Mouse (Mus musculus): ENCODE data around the gene Vps13a. TPM values are rescaled to one million over a fixed set of nuclear protein-coding genes. Genes with fewer than 3 reads are reported as not detected.

Vps13a gene
- polyA plus RNA-seq (2012; rRNA removed) = 2.3 and 2.9 TPM in 2 replicates

GRCm38 (mm10) chr19:16780790-16781384 is at the start of gene Vps13a:
Gene Vps13a, minus strand, starts transcription at chr19:16780933.
- H3K4me1 ChIP-seq (ENCODE audit: control insufficient read depth, insufficient read depth, insufficient read length) = peaks cover 7% of the 10 kb centered on the region; the same call in 1 of the 2 replicates
- H3K27ac ChIP-seq (ENCODE audit: insufficient read depth, low read length) = peak within 1 kb of the TSS; percentile 69
- no peaks in the 10 kb centered on the region for H3K36me3 ChIP-seq (ENCODE audit: control insufficient read depth, insufficient read depth, low read length)
- H3K4me3 ChIP-seq (ENCODE audit: extremely low read depth, insufficient read depth, insufficient read length) = peak within 1 kb of the TSS; percentile 94
- DNase-seq (ENCODE audit: low read depth in 1 of 2, low spot score in 2 of 2) = peak; percentile 89 to 91
- under 1% methylated on average over 67 of the region's 67 CpGs for WGBS
- H3K27me3 ChIP-seq (ENCODE audit: control insufficient read depth, insufficient read depth, low read length) = no peaks in the 10 kb centered on the region
- TF ChIP-seq POLR2A (IDR thresholded peaks at IDR 0.05; ENCODE audit: low read depth, low read length) = peak; percentile 59
- TF ChIP-seq CTCF (IDR thresholded peaks at IDR 0.05; ENCODE audit: extremely low read depth, insufficient read depth, insufficient read length, insufficient replicate concordance) = no peak

- H3K27me3 ChIP-seq (ENCODE audit: control insufficient read depth, insufficient read depth, low read length) = no peaks in the 10 kb centered on the region
- H3K4me3 ChIP-seq (ENCODE audit: extremely low read depth, insufficient read depth, insufficient read length) = no peak overlapping the region
- WGBS = 9% methylated on average over 5 of the region's 5 CpGs
- no peak for DNase-seq (ENCODE audit: low read depth in 1 of 2, low spot score in 2 of 2)
- no peak overlapping the region for H3K27ac ChIP-seq (ENCODE audit: insufficient read depth, low read length)
- no peaks in the 10 kb centered on the region for H3K36me3 ChIP-seq (ENCODE audit: control insufficient read depth, insufficient read depth, low read length)
- H3K4me1 ChIP-seq (ENCODE audit: control insufficient read depth, insufficient read depth, insufficient read length) = no peaks in the 10 kb centered on the region
- no peak for TF ChIP-seq POLR2A (IDR thresholded peaks at IDR 0.05; ENCODE audit: low read depth, low read length)
Observed at GRCm38 (mm10) chr19:16827657-16828056, 46.9 kb upstream of the Vps13a start.

GRCm38 (mm10) chr19:16825228-16825627 is 44.5 kb upstream of the Vps13a start:
- TF ChIP-seq POLR2A (IDR thresholded peaks at IDR 0.05; ENCODE audit: low read depth, low read length) (no peak), CTCF (IDR thresholded peaks at IDR 0.05; ENCODE audit: extremely low read depth, insufficient read depth, insufficient read length, insufficient replicate concordance) (no peak)
- Histone ChIP-seq H3K4me3 (ENCODE audit: extremely low read depth, insufficient read depth, insufficient read length) (no peak overlapping the region), H3K27me3 (ENCODE audit: control insufficient read depth, insufficient read depth, low read length) (no peaks in the 10 kb centered on the region), H3K4me1 (ENCODE audit: control insufficient read depth, insufficient read depth, insufficient read length) (no peaks in the 10 kb centered on the region), H3K27ac (ENCODE audit: insufficient read depth, low read length) (no peak overlapping the region), H3K36me3 (ENCODE audit: control insufficient read depth, insufficient read depth, low read length) (no peaks in the 10 kb centered on the region)
- DNase-seq (ENCODE audit: low read depth in 1 of 2, low spot score in 2 of 2) = no peak
- WGBS = 90% methylated on average over 5 of the region's 5 CpGs

- 30% methylated on average over 5 of the region's 5 CpGs for WGBS
- Histone ChIP-seq H3K4me3 (ENCODE audit: extremely low read depth, insufficient read depth, insufficient read length) (no peak overlapping the region), H3K4me1 (ENCODE audit: control insufficient read depth, insufficient read depth, insufficient read length) (no peaks in the 10 kb centered on the region), H3K36me3 (ENCODE audit: control insufficient read depth, insufficient read depth, low read length) (no peaks in the 10 kb centered on the region), H3K27me3 (ENCODE audit: control insufficient read depth, insufficient read depth, low read length) (no peaks in the 10 kb centered on the region; the same call in 1 of the 2 replicates), H3K27ac (ENCODE audit: insufficient read depth, low read length) (no peak overlapping the region)
- no peak for DNase-seq (ENCODE audit: low read depth in 1 of 2, low spot score in 2 of 2)
- no peak for TF ChIP-seq POLR2A (IDR thresholded peaks at IDR 0.05; ENCODE audit: low read depth, low read length)
- TF ChIP-seq CTCF (IDR thresholded peaks at IDR 0.05; ENCODE audit: extremely low read depth, insufficient read depth, insufficient read length, insufficient replicate concordance) = no peak
Observed at GRCm38 (mm10) chr19:16814848-16815247, 34.1 kb upstream of the Vps13a start.

GRCm38 (mm10) chr19:16813306-16813705 is 32.6 kb upstream of the Vps13a start:
- Histone ChIP-seq H3K27ac (ENCODE audit: insufficient read depth, low read length) (no peak overlapping the region), H3K27me3 (ENCODE audit: control insufficient read depth, insufficient read depth, low read length) (no peaks in the 10 kb centered on the region; the same call in 1 of the 2 replicates), H3K36me3 (ENCODE audit: control insufficient read depth, insufficient read depth, low read length) (no peaks in the 10 kb centered on the region), H3K4me3 (ENCODE audit: extremely low read depth, insufficient read depth, insufficient read length) (no peak overlapping the region), H3K4me1 (ENCODE audit: control insufficient read depth, insufficient read depth, insufficient read length) (no peaks in the 10 kb centered on the region)
- TF ChIP-seq CTCF (IDR thresholded peaks at IDR 0.05; ENCODE audit: extremely low read depth, insufficient read depth, insufficient read length, insufficient replicate concordance) (no peak), POLR2A (IDR thresholded peaks at IDR 0.05; ENCODE audit: low read depth, low read length) (no peak)
- WGBS = 86% methylated on average over 7 of the region's 7 CpGs
- no peak for DNase-seq (ENCODE audit: low read depth in 1 of 2, low spot score in 2 of 2)

GRCm38 (mm10) chr19:16812072-16812608 is 31.4 kb upstream of the Vps13a start:
- TF ChIP-seq POLR2A (IDR thresholded peaks at IDR 0.05; ENCODE audit: low read depth, low read length) = no peak
- TF ChIP-seq CTCF (IDR thresholded peaks at IDR 0.05; ENCODE audit: extremely low read depth, insufficient read depth, insufficient read length, insufficient replicate concordance) = no peak
- no peak for DNase-seq (ENCODE audit: low read depth in 1 of 2, low spot score in 2 of 2)
- H3K27ac ChIP-seq (ENCODE audit: insufficient read depth, low read length) = no peak overlapping the region
- H3K4me1 ChIP-seq (ENCODE audit: control insufficient read depth, insufficient read depth, insufficient read length) = no peaks in the 10 kb centered on the region
- H3K36me3 ChIP-seq (ENCODE audit: control insufficient read depth, insufficient read depth, low read length) = no peaks in the 10 kb centered on the region
- H3K27me3 ChIP-seq (ENCODE audit: control insufficient read depth, insufficient read depth, low read length) = no peaks in the 10 kb centered on the region; the same call in 1 of the 2 replicates
- H3K4me3 ChIP-seq (ENCODE audit: extremely low read depth, insufficient read depth, insufficient read length) = no peak overlapping the region
- whole genome bisulfite sequencing = 90% methylated on average over 8 of the region's 8 CpGs

GRCm38 (mm10) chr19:16805102-16805501 is 24.4 kb upstream of the Vps13a start:
- H3K4me3 ChIP-seq (ENCODE audit: extremely low read depth, insufficient read depth, insufficient read length) = no peak overlapping the region
- H3K27ac ChIP-seq (ENCODE audit: insufficient read depth, low read length) = no peak overlapping the region
- TF ChIP-seq POLR2A (IDR thresholded peaks at IDR 0.05; ENCODE audit: low read depth, low read length) (no peak), CTCF (IDR thresholded peaks at IDR 0.05; ENCODE audit: extremely low read depth, insufficient read depth, insufficient read length, insufficient replicate concordance) (no peak)
- no peaks in the 10 kb centered on the region for H3K4me1 ChIP-seq (ENCODE audit: control insufficient read depth, insufficient read depth, insufficient read length)
- 69% methylated on average over 3 of the region's 3 CpGs for WGBS
- no peaks in the 10 kb centered on the region for H3K27me3 ChIP-seq (ENCODE audit: control insufficient read depth, insufficient read depth, low read length)
- no peak for DNase-seq (ENCODE audit: low read depth in 1 of 2, low spot score in 2 of 2)
- H3K36me3 ChIP-seq (ENCODE audit: control insufficient read depth, insufficient read depth, low read length) = no peaks in the 10 kb centered on the region

Measured in spleen, adult 2 months (tissue).